Mouse (Mus musculus) testis, adult 2 months (tissue): ENCODE data around the gene Nhp2.

ENCODE experiments used
- CTCF ChIP-seq: fragments of 200-500 bp; IDR thresholded peaks from 2 replicates; pipeline ENCODE4 v1.5.1; 2012; ENCODE audit warnings: low read depth, mild to moderate bottlenecking, inconsistent platforms, low read length, moderate library complexity; ENCODE audit not compliant: control insufficient read depth, insufficient read depth, insufficient replicate concordance
- POLR2A ChIP-seq: fragments of 200-500 bp; IDR thresholded peaks from 2 replicates; pipeline ENCODE4 v1.6.1; 2012; ENCODE audit warnings: low read depth, mild to moderate bottlenecking, inconsistent platforms, low read length, moderate library complexity; ENCODE audit not compliant: control insufficient read depth

DNA sequence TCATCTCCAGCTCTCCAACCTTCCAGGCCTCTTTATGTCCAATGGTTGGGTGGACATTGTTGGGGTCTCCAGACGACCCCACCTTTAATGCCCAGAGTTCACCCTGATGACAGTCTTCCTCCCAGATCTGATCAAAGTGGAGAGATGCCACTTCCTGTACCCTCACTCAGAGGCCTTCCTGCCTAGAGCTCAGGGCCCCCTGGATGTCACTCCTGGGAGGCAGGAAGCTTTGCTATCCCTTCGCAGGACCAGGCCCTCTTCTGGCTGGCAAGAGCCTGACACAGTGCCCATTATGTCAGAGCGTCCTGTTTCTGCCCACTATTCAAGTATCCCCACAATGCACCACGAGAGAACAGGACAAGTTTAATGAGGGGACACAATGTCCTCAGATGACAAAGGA, 40.5 kb upstream of the Nhp2 start:
- TF ChIP-seq CTCF (no peak), POLR2A (no peak)
